Mouse (Mus musculus): ENCODE data around the gene Ipo9.

DNA sequence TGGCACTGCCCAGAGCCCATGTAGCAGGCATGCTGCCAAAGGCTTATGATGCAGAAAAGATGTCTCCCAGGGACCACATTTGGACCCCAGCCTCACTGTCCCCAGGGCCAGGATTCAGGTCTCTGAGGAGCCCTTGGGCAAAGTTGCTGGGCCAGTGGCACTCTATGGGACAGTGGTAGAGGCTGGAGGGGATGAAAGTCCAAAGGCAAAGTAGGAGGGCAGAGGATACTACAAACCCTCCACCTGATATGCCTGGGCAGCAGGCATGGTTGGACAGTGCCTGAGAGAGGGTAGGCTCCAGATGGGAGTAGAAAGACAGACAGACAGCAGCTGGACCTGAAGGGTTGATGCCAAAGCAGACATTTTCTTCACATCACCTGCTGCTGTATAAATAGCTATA lies 63.9 kb downstream of the Ipo9 start:
- TF ChIP-seq EP300 (optimal IDR thresholded peaks at IDR 0.05) (no peak), CTCF (IDR thresholded peaks at IDR 0.05; ENCODE audit: low read depth) (no peak)

Measured in stomach, postnatal 0 days (tissue).